Mouse (Mus musculus): ENCODE data around the gene Ccdc194. TPM values are rescaled to one million over a fixed set of nuclear protein-coding genes. Genes with fewer than 3 reads are reported as not detected.
"Not testable (repeated sequence)": the region's sequence is repeated elsewhere in the genome, so short reads cannot be mapped to it uniquely, and the experiment has no call there.

Ccdc194 gene
- total RNA-seq, 4 experiments from 2014 or later: not detected

DNA sequence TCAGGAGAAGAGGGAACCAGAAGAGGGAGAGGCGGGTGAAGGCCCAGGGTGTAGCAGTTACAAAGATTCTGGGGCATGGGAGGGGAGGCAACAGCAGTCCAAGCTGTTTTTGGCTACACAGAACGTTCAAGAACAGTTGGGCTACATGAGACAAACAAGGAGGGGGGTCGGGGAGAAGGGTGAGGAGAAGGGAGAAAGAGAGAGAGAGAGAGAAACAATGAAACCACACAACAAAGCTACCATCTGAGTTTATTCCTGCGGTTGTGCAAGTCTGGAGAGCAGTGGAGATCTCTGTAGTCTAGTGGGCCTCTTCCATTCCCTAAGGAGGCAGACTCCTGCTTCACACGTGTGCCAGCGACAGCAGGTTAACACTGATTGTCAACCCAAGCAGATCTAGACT, 28.5 kb upstream of the Ccdc194 start:
- no peak for DNase-seq

DNA sequence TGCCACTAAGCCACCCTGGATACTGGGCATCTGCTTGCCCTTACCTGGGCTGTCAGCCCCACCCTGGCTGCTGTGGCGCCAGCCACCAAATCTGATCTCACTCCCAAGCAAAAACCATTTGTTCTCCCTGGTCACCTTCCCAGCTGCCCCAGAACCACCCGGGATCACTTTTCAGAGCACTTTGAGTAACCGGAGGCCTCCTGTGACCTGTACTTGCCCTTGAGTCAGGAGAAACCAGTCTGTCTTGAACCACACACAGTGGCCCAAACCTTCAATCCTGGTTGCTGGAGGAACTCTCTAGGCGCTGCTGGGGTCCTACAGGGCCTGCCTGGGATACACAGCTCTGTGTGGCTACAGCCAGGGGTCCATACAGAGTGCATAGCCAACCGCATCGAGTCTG, 27.3 kb upstream of the Ccdc194 start:
- no peak for DNase-seq

DNA sequence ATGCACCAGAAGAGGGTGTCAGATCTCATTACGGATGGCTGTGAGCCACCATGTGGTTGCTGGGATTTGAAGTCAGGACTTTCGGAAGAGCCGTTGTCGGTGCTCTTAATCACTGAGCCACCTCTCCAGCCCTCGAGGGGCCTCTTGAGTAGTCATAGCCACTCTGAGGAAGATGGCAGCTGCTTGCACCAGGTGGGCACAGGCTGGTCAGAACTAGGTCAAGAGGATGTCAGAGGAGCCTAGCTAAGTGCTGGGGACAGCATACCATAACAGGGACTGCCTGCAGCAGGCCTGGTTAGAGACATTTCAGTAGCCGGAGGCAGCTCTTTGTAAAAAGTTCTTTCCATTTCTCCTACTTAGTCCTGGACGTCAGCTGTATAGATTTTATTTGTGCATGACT, 25.2 kb upstream of the Ccdc194 start:
- DNase-seq: no peak

DNA sequence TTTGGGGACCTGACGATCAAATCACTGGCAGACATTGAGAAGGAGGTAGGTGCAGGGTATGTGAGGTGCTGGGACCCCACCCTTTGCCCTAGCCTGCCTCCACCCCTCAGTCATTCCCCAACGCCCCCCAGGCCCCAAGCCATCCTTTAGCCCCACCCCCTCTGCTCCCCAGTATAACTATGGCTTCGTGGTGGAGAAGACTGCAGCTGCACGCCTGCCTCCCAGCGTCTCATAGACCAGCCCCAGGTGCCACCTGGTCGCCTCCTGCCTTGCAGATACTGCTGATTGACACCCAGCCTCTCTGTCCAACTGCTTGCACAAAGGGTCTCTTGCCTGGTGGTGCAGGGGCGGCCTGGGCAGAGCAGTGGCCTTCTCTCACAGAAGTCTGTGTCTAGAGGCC, 22.1 kb upstream of the Ccdc194 start:
- DNase-seq: no peak

DNA sequence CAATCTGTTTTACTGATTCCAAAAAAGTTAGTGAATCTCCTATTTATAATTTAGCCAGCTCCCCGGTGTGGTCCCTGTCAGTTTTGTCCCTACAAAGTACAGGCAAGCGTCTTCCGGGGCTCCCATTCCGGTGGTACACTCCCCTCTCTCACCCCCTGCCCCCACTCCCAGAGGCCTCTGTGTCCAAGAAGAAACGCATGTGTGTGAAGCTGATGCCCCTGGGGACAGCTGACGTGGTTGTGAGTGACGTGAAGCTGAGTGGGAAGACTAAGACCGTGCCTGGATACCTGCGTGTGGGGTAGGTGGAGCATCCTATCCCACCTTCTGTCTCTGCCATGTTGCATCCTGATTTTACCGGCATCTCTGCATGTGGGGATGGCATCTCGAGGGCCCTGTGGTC, 19.5 kb upstream of the Ccdc194 start:
- no peak for DNase-seq

DNA sequence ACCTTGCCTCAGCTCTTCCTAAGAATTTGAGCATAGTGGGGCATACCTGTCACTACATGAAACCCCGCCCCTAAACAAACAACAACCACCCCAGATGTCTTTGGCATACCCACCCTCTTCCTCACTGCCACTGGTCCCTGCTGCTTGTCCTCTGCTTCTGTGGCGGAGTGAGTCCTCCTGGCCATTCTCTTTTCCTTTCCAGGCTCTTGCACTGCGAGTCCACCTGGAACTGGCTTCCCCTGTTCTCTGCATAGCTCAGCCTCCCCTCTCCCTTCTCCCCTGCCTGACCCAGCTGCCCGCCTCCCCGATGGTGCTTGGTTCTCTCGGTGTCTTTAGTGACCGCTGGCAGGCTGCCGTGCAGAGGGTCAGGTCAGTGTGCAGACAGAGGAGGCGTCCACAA, 18.2 kb upstream of the Ccdc194 start:
- DNase-seq: no peak

DNA sequence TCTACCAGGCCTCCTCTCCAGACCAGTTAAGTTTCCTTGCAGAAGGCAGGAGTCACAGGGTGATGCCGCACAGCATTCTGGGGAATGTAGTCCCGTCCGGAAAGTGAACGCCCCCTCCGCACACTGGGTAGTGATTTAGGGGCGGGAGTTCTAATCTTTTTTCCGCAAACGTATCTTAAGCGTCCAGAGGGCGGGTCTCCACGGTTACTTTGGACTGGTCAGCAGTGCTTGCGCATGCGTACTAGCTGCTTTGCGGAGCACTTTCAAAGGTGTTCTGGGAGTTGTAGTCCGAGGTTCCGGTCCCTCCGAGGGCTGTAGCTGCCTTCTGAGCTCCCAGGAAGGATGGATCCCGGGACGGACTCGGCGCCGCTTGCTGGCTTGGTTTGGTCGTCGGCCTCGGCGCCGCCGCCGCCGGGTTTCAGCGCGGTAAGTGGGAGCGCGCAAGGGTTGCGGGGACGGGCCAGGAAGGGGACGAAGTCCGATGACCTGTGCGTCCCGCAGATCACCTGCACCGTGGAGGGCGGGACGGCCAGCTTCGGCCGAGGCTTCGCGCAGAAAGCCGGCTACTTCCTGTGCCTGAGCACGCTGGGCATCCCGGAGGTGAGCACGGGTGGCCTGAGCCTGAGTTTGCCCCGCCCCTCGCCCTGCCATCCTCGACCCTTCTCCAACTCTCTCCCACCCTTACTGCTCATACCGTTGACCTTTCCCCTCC, 17.3 kb upstream of the Ccdc194 start, which contains the start of gene Mvb12a:
TSS of gene Mvb12a (plus strand) at position 291 of the 712 bp plus-strand sequence.
- peak; percentile 99 for DNase-seq

DNA sequence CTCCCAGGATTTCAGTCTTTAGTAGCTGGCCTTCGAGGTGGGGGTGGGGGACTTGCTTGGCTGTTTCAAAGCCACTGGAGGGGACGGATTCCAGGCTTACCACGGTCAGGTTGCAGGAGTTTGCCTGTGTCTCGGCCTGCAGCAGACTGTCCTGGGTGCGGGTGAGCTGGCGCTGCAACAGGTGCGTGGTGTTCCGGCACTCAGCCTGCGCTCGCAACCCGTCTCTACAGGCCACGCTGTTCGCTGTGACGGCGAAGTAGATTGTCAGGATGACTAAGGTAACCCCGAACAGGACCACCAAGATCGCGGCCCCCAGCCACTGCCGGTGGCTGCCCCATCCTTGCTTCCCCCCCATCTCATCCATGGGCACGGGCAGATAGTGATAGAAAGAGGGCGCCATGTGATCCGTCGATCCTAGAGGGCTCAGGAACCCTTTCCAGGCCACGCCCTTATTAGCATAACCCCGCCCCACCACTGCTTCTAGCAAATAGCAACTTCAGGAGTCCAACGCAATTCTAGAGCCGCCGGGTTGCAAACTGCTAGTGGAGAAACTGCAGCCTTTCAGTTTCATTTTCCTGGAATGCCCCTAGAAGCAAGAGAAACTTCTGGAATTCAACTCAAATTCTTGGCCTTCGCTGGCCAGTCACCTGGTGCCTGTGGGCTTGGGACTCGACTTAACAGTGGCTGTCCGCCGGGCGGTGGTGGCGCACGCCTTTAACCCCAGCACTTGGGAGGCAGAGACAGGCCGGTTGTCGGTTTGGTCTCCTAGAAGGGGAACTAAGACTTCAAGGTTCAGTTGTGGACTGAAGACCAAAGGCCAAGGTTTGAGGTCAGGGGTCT, 11.7 kb upstream of the Ccdc194 start, which contains the start of gene Bst2:
TSS of gene Bst2 (minus strand) at position 429 of the 840 bp plus-strand sequence.
- peak; percentile 91 for DNase-seq

DNA sequence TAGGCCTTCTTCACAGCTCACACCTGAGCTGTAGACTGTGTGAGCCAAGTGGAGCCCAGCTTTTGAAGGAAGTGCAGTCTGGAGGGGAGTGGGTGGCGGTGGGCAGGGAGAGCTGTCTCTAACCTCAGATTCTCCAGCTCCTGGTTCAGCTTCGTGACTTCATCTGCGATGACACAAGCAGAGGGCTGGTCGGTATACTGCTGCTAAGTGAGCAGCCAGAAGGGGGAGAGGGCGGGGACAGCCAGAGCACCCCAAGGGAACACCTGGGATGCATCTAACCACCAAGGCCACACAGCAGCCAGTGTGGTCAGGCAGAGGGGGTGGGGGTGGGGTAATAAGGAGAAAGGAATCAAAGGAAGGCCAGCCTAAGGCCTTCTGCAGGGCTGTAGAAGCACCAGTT, 10.2 kb upstream of the Ccdc194 start:
- DNase-seq: no peak

DNA sequence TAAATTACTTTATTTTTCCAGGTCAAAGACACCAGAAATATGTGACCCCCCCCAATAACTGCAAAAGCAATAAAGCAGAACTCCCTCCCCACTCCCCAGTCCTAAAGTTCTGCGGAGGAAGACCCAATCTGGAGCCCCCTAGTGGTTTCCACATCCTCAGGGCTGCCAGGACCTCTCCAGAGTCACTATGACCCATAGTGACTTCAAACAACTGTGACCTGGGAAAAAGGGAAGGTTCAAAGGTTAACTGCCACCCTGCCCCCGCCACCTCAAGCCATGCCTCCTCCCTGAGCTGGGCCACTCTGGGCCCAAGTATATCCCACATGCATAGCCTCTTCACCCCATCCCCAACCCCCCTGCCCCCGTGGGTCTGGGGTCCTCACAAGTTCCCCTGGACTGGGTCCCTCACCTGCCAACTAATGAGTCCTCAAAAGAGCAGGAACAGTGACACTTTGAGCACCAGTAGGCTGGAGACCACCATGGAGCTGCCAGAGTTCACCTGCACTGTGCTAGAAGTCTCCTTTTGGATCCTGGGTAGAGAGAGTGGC, 8.8 kb upstream of the Ccdc194 start:
- no peak for DNase-seq

DNA sequence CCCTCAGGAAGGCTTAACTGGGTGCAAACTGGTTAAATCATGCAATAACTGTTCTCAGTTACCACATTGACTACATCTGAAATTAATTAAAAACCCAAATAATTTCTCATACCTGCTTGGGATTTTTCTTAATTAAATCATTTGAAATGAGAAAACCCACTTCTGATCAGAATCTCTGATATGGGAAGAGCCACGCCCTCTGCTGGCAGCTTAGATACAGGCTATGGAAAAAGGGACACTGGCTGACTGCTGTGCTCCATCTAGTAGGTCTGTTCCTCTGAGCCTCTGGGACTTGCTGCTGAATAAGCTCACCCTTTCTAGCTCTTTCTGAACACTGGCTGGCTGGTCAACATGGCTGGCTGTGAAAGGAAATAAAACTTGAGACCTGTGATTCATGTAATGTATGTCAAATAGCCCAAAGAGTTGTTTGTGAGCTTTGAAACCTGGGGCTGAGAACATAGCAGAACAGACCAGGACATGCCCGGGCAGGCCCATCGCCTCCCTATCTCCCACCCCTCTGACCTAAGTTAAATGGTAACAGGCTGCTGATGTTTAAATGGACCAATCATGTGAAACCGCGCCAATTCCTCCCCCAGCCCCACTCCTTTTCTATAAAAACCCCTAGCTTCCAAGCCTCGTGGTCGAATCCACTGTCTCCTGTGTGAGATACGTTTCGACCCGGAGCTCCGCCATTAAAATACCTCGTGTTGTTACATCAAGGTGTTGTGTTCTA, 5.4 kb upstream of the Ccdc194 start:
- DNase-seq: not testable (repeated sequence)

DNA sequence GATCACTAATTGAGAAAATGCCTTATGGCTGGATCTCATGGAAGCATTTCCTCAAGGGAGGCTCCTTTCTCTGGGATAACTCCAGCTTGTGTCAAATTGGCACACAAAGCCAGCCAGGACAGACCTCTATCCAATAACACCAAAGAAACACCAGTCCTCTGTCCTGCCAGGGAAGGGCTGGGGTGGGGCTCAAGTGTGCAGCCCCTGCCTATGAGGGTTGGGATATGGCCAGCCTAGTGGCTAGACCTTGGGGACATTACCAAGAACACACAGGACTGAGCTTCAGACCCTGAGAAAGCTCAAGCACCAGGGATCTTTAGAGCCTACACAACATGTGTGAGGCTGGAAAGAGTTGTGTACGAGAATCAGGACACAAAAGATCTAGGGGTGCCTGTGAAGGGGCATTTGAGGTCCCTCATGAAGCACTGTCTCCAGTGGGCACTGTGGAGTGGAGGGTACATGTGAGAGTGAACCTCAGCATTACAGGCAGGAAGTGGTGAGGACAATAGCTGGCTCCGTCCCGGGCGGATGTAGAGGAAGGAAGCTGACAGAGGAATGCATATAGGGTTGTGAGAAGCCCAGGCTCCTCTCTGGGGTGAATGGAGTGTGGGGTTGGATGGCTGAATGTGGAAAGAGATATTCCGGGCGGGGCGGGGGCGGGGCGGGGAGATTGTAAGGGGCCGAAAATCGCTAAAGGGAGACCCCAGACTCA, 3.0 kb upstream of the Ccdc194 start:
- no peak for DNase-seq

DNA sequence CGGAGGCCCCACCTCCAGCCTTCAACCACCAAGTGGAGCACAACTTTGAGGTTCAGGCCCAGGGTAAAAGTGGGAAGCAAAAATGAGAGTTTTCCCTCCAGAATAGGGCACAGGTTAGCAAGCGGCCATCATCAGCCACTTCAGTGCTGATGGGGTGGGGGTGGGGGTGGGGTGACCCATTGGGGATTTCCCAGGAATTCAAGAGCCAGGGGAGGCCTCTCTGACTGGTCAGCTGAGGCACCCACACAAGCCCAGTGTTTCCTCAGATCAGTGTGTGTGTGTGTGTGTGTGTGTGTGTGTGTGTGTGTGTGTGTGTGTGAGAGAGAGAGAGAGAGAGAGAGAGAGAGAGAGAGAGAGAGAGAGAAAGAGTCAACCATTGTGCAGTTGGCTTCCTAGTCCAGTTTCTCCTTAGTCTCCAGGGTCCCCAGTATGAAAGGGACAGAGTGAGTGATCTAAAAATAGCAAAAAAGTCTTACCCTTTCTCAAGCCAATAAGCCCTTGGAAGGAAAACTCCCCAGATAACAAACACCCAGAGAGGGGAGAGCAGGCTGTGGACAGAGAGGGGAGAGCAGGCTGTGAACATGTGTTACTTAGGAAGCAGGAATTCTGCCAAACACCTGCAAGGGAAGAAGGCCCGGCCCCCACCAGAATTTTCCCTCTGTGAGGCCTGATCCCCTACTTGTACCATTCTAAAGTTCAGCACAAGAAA, 1.8 kb upstream of the Ccdc194 start:
- no peak for DNase-seq

DNA sequence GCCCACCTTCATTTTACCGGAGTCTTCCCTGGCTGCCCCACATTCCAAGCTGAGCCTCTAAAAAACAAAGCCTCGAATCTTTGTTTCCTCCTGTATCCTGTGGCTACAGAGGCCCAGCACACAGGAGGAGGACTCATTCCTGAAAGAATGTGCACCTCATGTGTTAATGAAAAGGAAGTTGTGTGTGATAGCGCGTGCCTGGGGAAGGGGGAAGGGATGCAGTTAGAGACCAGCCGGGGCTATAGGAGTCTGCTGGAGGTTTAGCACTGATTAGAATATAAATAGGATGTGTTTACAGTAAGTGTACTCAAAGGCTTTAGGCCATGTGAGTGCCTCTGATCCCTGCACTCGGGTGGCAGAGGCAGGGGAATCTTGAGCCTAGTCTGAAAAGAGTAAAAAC, 761 bp upstream of the Ccdc194 start:
- no peak for DNase-seq

DNA sequence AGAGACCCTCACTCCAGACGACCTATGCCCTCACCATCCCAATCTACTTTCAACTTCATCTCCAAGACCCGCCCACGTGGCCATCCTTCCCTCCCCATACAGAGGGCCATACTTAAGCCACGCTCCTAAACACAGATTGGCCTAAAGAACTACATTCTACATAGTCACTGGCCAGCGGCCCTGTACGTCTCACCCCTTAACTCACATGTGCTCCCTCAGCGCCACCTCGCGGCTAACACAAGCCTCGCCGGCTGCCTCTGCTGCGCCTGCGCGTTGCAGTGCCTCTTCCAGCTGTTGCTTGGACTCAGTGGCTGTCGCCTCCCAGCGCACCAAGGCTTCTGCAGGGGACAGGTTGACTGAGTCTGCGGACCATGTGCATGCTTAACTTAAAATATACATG, 3.9 kb downstream of the Ccdc194 start:
- DNase-seq: peak; percentile 89

DNA sequence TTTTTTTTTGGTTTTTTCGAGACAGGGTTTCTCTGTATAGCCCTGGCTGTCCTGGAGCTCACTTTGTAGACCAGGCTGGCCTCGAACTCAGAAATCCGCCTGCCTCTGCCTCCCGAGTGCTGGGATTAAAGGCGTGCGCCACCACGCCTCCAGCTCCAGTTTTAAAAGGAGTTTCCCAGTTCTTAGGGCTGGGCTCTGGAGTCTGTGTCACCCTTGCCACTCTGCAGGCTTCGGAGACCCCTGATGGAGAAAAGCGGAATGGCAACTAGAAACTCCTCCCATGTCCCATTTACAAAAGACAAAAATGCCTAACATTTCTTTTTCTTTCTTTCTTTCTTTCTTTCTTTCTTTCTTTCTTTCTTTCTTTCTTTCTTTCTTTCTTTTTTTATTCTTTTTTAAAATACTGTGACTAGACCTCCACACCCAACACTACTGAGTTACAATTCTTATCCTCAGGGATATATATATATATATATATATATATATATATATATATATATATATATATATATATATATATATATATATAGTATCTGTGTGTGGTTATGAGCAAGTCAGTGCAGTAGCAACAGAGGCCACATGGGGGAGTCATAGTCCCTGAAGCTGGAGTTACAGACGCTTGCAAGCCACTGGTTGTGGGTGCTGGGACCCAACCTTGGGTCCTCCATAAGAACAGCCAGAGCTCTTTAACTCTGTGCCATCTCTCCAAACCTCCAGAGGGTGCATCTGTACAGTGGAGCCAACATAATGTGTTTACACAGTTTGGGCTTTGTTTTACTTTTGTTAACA, 6.3 kb downstream of the Ccdc194 start:
- DNase-seq: not testable (repeated sequence)

DNA sequence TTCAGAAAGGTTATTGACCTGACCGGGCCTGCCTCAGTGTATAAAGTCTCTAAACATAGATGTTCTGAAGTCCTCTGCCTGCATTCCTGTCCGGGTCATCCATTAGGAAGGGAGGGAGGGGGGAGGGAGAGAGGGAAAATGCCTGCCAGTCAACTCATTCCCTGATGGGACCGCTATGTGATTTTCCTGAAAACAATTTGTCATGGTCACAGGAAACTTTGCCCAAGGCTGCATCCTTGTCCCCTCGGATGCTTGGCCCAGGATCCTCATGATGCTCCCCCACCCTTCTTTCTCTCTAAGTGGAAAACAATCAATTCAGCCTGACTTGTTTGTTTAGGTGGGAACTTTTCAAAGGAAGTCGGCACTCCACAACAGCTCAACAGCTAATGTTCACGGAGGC, 8.7 kb downstream of the Ccdc194 start:
- no peak for DNase-seq

DNA sequence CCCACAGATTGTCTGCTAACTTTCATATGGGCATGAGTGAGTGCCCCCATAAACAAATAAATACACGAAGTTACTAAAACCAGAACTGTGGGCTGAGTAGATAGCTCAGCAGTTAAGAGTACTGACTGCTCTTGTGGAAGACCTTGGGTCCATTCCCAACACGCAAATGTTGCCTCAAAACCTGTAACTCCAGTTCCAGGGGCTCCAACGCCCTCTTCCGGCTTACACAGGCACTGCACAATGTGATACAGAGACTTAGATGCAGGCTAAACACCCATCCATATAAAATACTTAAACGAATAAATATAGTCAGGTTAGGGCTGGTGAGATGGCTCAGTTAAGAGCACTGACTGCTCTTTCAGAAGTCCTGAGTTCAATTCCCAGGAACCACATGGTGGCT, 10.5 kb downstream of the Ccdc194 start:
- DNase-seq: no peak

DNA sequence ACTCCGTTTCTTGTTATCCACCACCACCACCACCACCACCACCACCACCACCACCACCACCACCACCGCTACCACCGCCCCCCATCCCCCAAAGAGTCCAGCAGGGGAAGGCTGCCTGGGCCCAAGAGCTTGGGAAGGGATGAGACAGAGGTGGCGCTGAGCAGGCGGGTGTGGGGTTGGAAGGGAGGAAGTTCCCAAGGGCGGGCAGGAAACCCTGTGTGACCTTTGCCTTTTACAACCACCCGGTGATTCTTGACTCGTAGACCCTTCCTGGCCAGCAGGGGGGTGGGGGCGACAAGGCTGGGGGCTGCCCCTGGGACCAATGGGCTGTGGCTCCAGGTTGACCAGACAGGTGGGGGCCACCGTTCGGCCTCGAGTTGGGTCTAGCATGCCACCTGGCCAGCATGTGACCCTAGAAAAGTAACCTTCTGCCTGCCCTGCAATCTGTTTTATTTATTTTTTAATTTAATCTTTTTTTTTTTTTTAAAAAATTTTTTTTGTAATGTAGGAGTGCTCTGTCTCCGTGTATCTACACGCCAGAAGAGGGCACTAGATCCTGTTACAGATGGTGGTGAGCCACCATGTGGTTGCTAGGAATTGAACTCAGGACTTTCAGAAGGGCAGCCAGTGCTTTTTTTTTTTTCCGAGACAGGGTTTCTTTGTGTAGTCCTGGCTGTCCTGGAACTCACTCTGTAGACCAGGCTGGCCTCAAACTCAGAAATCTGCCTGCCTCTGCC, 12.3 kb downstream of the Ccdc194 start:
- DNase-seq: no peak

DNA sequence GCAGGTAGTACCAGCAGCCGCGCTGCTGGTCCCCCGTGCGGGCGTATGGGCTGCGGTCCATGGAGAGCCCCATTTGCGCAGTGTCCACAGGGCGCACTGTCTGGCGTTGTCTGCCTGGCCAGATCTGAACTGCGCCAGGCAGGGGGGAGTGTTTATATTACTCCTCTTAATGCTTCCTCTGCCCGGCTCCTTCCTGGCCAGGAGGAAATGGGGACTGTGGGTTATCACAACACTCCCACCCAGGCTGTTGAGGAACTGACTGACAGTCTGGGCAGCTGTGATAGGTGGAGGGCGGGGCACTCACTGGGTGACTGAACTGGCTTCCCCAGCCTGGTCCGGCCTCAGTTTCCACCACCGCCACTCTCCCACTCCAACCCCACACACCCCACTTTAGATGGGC, 13.9 kb downstream of the Ccdc194 start, which contains the start of gene Plvap:
TSS of gene Plvap (minus strand) at position 109 of the 400 bp plus-strand sequence.
- no peak for DNase-seq

All from adrenal gland, adult 8-10 months (tissue).